Mouse (Mus musculus) spleen, adult 2 months (tissue): ENCODE results near the gene Fkbp14.

Experiments
- CTCF ChIP-seq: fragments of 200-500 bp; IDR thresholded peaks from 2 replicates; pipeline ENCODE4 v1.5.1; 2011; ENCODE audit warnings: mild to moderate bottlenecking, inconsistent platforms; ENCODE audit not compliant: insufficient read depth, insufficient read length, insufficient replicate concordance; ENCODE audit errors: extremely low read depth
- POLR2A ChIP-seq: fragments of 200-500 bp; IDR thresholded peaks from 2 replicates; pipeline ENCODE4 v1.6.1; 2011; ENCODE audit warnings: low read depth, low read length, inconsistent platforms

DNA sequence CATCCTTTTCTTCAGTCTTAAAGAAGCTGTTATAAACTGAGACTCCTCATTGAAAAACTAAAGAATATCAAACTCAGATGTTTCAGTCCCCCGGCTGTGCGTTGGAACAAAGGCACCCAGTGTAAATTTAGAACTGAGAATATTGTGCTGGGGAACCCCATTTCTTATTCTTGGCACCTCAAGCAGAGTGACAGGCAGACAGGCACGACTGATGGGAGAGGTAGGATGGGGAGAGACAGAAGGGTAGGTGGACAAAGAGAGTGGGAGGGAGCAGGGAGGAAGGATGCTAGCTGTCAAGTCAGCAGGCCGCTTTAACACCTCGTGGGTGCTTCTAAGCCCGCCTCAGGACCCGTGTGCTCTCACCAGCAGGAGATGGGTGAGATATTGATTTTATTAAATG lies 54.3 kb downstream of the Fkbp14 start:
- TF ChIP-seq CTCF: no peak
- no peak for TF ChIP-seq POLR2A
